In genomic region chr5:37225708-37226107, GRCm38 (mm10) we compare ENCODE assay signal across 13 mouse cellular contexts. TPM values are rescaled to one million over a fixed set of nuclear protein-coding genes. Genes with fewer than 3 reads are reported as not detected.
"Had no signal": no experiment of that assay in that cellular context is flagged by ENCODE, and none has a peak within 500 bp of the region (broad histone marks: within the 10 kb centered on the region; RNA-seq: fewer than 3 reads in every experiment).

No protein-coding gene starts in this region.

- H3K9ac ChIP-seq: limb, embryonic 13.5 days; liver, embryonic 14.5 days; midbrain, embryonic 13.5 days; neural tube, embryonic 15.5 days had no signal

- DNase-seq: left cerebral cortex, postnatal 4 days; lung, adult 18-20 months; right cerebral cortex, adult 18-20 months; right cerebral cortex, postnatal 25 days; thymus, postnatal 4 days had no signal

- H3K4me2 ChIP-seq: limb, embryonic 13.5 days; midbrain, embryonic 13.5 days; neural tube, embryonic 15.5 days had no signal

- H3K4me1 ChIP-seq: limb, embryonic 13.5 days had no signal

- H3K36me3 ChIP-seq: limb, embryonic 13.5 days; midbrain, embryonic 13.5 days; neural tube, embryonic 15.5 days had no signal

- ATAC-seq: midbrain, embryonic 13.5 days had no signal

- H3K9me3 ChIP-seq: limb, embryonic 13.5 days; midbrain, embryonic 13.5 days; neural tube, embryonic 15.5 days had no signal

- H3K4me3 ChIP-seq: limb, embryonic 13.5 days; midbrain, embryonic 13.5 days; myocyte; neural tube, embryonic 15.5 days had no signal

- H3K27ac ChIP-seq: limb, embryonic 13.5 days; liver, embryonic 14.5 days; midbrain, embryonic 13.5 days; neural tube, embryonic 15.5 days; stomach, postnatal 0 days had no signal

- H3K27me3 ChIP-seq: neural tube, embryonic 15.5 days had no signal

RNA-seq across cellular contexts. Expression of gene Crmp1, which starts 16.0 kb away (rescaled TPM):
- total RNA-seq: liver, adult 2 months; megakaryocyte-erythroid progenitor cell, adult 5-6 weeks had no signal
- polyA plus RNA-seq: liver, adult 2 months had no signal
